Comparison of ENCODE assay signal across 14 mouse cellular contexts in the genomic region with DNA sequence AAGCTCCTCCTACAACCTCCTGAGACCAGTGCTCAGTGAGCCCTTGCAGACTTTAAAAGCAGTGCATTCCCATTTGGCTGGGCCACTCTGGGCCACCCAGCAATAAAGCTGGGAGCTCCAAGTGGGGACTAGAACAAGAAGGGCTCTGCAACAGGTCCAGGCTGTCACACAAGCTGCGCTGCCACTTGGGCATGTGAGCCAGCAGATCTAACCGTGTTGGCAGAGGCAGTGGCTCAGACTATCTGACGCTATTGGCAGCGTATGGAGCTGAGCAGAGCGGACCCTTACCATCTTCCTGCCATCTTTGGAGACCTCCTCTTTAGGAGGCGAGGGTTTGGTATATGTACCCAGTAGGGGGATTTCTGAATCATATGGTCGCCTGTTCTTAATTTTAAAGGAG.
DNase-seq lines count a peak whose midpoint lies in the region; ATAC-seq and TF ChIP-seq lines count a peak whose summit lies in the region.
"Had no signal": no experiment of that assay in that cellular context is flagged by ENCODE, and none has a peak within 500 bp of the region (broad histone marks: within the 10 kb centered on the region; RNA-seq: fewer than 3 reads in every experiment).

No protein-coding gene starts in this region.

- no peak for DNase-seq in left cerebral cortex, adult 2 months (ENCODE audit: extremely low spot score in 1 of 2, low spot score in 2 of 2)
- no peak for DNase-seq in left cerebral cortex, adult 8-10 months (ENCODE audit: low spot score in 2 of 2)
- DNase-seq in cerebellum, adult 9-10 months, result peak; percentile 76
- peak; percentile 74 to 83 for DNase-seq in layer of hippocampus, adult 2 months (ENCODE audit: low spot score in 2 of 2)
- DNase-seq in right cerebral cortex, postnatal 14 days, result peak; percentile 48
- no peak for DNase-seq in kidney, postnatal 25 days
- no peak for DNase-seq in kidney, postnatal 4 days
- DNase-seq: adrenal gland, adult 2 months; thymus, postnatal 36 days had no signal

- WGBS in midbrain, embryonic 13.5 days, result 85% methylated on average over 7 of the region's 7 CpGs

- no peaks in the 10 kb centered on the region for H3K4me1 ChIP-seq in midbrain, embryonic 13.5 days (replicated peaks)
- H3K4me1 ChIP-seq: neural tube, embryonic 13.5 days had no signal

- no peaks in the 10 kb centered on the region for H3K9me3 ChIP-seq in midbrain, embryonic 13.5 days
- H3K9me3 ChIP-seq: neural tube, embryonic 13.5 days had no signal

- no peak overlapping the region for H3K9ac ChIP-seq in midbrain, embryonic 13.5 days (replicated peaks)
- H3K9ac ChIP-seq: neural tube, embryonic 13.5 days had no signal

- H3K4me3 ChIP-seq in left cerebral cortex, adult 2 months, result no peak overlapping the region
- H3K4me3 ChIP-seq in layer of hippocampus, adult 2 months, result no peak overlapping the region
- no peak overlapping the region for H3K4me3 ChIP-seq in midbrain, embryonic 13.5 days (replicated peaks)
- H3K4me3 ChIP-seq: neural tube, embryonic 13.5 days had no signal

- H3K4me2 ChIP-seq in midbrain, embryonic 13.5 days (replicated peaks), result no peak overlapping the region
- H3K4me2 ChIP-seq: liver, embryonic 11.5 days; midbrain, embryonic 11.5 days; neural tube, embryonic 13.5 days had no signal

- no peak for ATAC-seq in midbrain, embryonic 13.5 days
- ATAC-seq: lung, postnatal 0 days had no signal

- no peaks in the 10 kb centered on the region for H3K36me3 ChIP-seq in midbrain, embryonic 13.5 days
- H3K36me3 ChIP-seq: neural tube, embryonic 13.5 days had no signal

- no peaks in the 10 kb centered on the region for H3K27me3 ChIP-seq in midbrain, embryonic 13.5 days
- H3K27me3 ChIP-seq: neural tube, embryonic 13.5 days had no signal

- intact Hi-C loops in left cerebral cortex, adult 2 months (cut with DNase I), result no loop called here

- peak overlapping the region; percentile 78 for H3K27ac ChIP-seq in left cerebral cortex, adult 2 months
- H3K27ac ChIP-seq in layer of hippocampus, adult 2 months, result peak overlapping the region; percentile 91
- no peak overlapping the region for H3K27ac ChIP-seq in midbrain, embryonic 13.5 days
- H3K27ac ChIP-seq: neural tube, embryonic 13.5 days had no signal

- TF ChIP-seq CTCF in left cerebral cortex, adult 2 months (IDR thresholded peaks at IDR 0.05), result no peak
- TF ChIP-seq CTCF in layer of hippocampus, adult 2 months (conservative IDR thresholded peaks at IDR 0.05), result no peak

Comparison
In these comparisons a context has a peak if more than half of its experiments do, and no peak if none do; other contexts are left out.
1. DNase-seq: peak in cerebellum, adult 9-10 months (single experiment), layer of hippocampus, adult 2 months (2 of 2) and right cerebral cortex, postnatal 14 days (single experiment); none in left cerebral cortex, adult 2 months (0 of 2), left cerebral cortex, adult 8-10 months (0 of 2), kidney, postnatal 25 days (0 of 2) and kidney, postnatal 4 days (0 of 2).